ENCODE assay signal across 8 mouse cellular contexts in the genomic region with DNA sequence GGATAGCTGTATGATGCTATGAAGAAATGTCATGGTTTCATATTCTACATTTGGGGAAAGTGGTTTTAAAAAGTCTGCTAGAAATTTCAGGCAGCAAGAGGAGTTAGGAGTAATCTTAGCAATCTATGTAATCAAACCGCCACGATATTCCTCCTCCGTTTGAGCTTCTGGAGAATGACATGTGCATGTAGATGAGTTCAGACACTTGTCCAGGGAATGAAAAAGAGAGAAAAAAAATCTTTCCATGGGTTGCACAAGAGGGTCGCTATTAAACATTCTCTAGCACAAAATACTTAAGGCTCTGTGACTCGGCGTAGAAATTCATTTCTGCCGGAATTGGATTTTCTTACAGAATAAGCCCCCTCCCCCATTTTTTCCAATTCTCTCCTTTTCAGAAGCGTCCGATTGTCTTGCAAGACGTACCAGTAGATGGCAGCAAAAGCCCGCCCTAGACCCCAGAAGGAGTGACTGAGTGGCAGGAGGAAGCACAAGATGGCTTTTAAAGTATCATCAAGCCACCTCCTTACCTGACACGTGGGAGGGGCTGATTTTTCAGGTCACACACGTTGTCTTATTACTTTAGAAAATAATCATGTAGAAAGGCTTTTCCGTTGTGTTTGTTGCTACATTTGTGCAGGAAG.
DNase-seq lines count a peak whose midpoint lies in the region; ATAC-seq and TF ChIP-seq lines count a peak whose summit lies in the region.

No protein-coding gene starts in this region.

- peak; percentile 24 for TF ChIP-seq CTCF in liver, embryonic 14.5 days (IDR thresholded peaks at IDR 0.05; ENCODE audit: low read depth)

- H3K4me1 ChIP-seq in liver, embryonic 14.5 days (replicated peaks; ENCODE audit: control insufficient read depth in 2 of 2, insufficient read depth in 2 of 2, low read length in 1 of 2) = no peaks in the 10 kb centered on the region
- H3K4me1 ChIP-seq in neural tube, embryonic 15.5 days = 0 out of 2 replicates have a peak, but pooled peaks cover 5% of the 10 kb centered on the region

- WGBS in liver, embryonic 14.5 days (ENCODE audit: insufficient replicate concordance) = 28% methylated on average over 14 of the region's 14 CpGs
- 20% methylated on average over 14 of the region's 14 CpGs for WGBS in neural tube, embryonic 15.5 days

- TF ChIP-seq EP300 in liver, embryonic 14.5 days (IDR thresholded peaks at IDR 0.05; ENCODE audit: low read depth) = no peak

- no peaks in the 10 kb centered on the region for H3K36me3 ChIP-seq in liver, embryonic 14.5 days (replicated peaks; ENCODE audit: control insufficient read depth, insufficient read depth, low read depth)
- H3K36me3 ChIP-seq in neural tube, embryonic 15.5 days = no peaks in the 10 kb centered on the region

- peak; percentile 7 for DNase-seq in urinary bladder, postnatal 25 days (ENCODE audit: low spot score)
- no peak for DNase-seq in urinary bladder, postnatal 10 days (ENCODE audit: low spot score)
- peak; percentile 64 for DNase-seq in cerebellum, adult 8-10 months
- peak; percentile 83 for DNase-seq in kidney, postnatal 10 days
- no peak for DNase-seq in liver, embryonic 14.5 days (ENCODE audit: low read depth in 3 of 3, low spot score in 3 of 3)
- peak; percentile 76 for DNase-seq in testis, postnatal 10 days (ENCODE audit: low spot score)

- no peak overlapping the region for H3K9ac ChIP-seq in liver, embryonic 14.5 days (replicated peaks)
- no peak overlapping the region for H3K9ac ChIP-seq in neural tube, embryonic 15.5 days (replicated peaks)

- H3K27ac ChIP-seq in liver, embryonic 14.5 days = no peak overlapping the region
- H3K27ac ChIP-seq in neural tube, embryonic 15.5 days (replicated peaks) = no peak overlapping the region; the same call in 1 of the 2 replicates

- no peaks in the 10 kb centered on the region for H3K27me3 ChIP-seq in liver, embryonic 14.5 days (ENCODE audit: control insufficient read depth, insufficient read depth, low read length)
- no peaks in the 10 kb centered on the region for H3K27me3 ChIP-seq in neural tube, embryonic 15.5 days (replicated peaks)

- no peak overlapping the region for H3K4me3 ChIP-seq in liver, embryonic 14.5 days (ENCODE audit: insufficient read depth in 1 of 2, low read depth in 2 of 2, low read length in 2 of 2)
- no peak overlapping the region for H3K4me3 ChIP-seq in neural tube, embryonic 15.5 days (replicated peaks)

- no peaks in the 10 kb centered on the region for H3K9me3 ChIP-seq in liver, embryonic 14.5 days (ENCODE audit: control insufficient read depth, low read length)
- H3K9me3 ChIP-seq in neural tube, embryonic 15.5 days (replicated peaks) = no peaks in the 10 kb centered on the region

- H3K4me2 ChIP-seq in liver, embryonic 14.5 days (ENCODE audit: low read depth) = no peak overlapping the region
- H3K4me2 ChIP-seq in neural tube, embryonic 15.5 days = peak overlapping the region; percentile 38

- peak; percentile 92 for ATAC-seq in frontal cortex, adult (ENCODE audit: low TSS enrichment)
- no peak for ATAC-seq in liver, embryonic 14.5 days (ENCODE audit: insufficient read depth)
- peak; percentile 85 for ATAC-seq in neural tube, embryonic 15.5 days (ENCODE audit: low FRiP score)

Comparison
In these comparisons a context has a peak if more than half of its experiments do, and no peak if none do; other contexts are left out.
1. DNase-seq: peak in urinary bladder, postnatal 25 days (single experiment), cerebellum, adult 8-10 months (single experiment), kidney, postnatal 10 days (single experiment) and testis, postnatal 10 days (single experiment); none in urinary bladder, postnatal 10 days (single experiment) and liver, embryonic 14.5 days (0 of 3).